Mouse (Mus musculus) splenic B cell, adult 2 months (primary cell): ENCODE data around the gene Olfr103.

Experiments
- DNase-seq: peaks from one replicate; pipeline ENCODE4 v3.0.0-alpha.2; 2011; ENCODE audit warnings: low read depth, low spot score
- H3K27me3 ChIP-seq: 2 replicates; pipeline ENCODE4 v1.6.1; 2012; ENCODE audit warnings: mild to moderate bottlenecking, low read length, moderate library complexity, mixed read lengths; ENCODE audit not compliant: control insufficient read depth, poor library complexity, insufficient read depth, severe bottlenecking
- H3K36me3 ChIP-seq: 2 replicates; pipeline ENCODE4 v1.6.1; 2012; ENCODE audit warnings: mild to moderate bottlenecking, low read length, moderate library complexity, mixed read lengths; ENCODE audit not compliant: control insufficient read depth, poor library complexity, insufficient read depth, severe bottlenecking

Gene Olfr103

GRCm38 (mm10) chr17:37339598-37339997, at the start of gene Olfr103:
Gene Olfr103, minus strand, starts transcription at chr17:37339698.
- no peak for DNase-seq
- no peaks in the 10 kb centered on the region for H3K27me3 ChIP-seq
- no peaks in the 10 kb centered on the region for H3K36me3 ChIP-seq

- H3K36me3 ChIP-seq = no peaks in the 10 kb centered on the region
- no peaks in the 10 kb centered on the region for H3K27me3 ChIP-seq
- DNase-seq = no peak
Measured at GRCm38 (mm10) chr17:37378733-37379132, 39.2 kb upstream of the Olfr103 start, which contains the start of gene Olfr105-ps. Gene Olfr105-ps, plus strand, starts transcription at chr17:37379033.

GRCm38 (mm10) chr17:37359282-37359681, 19.8 kb upstream of the Olfr103 start, which contains the start of gene Olfr104-ps:
Gene Olfr104-ps, plus strand, starts transcription at chr17:37359582.
- no peaks in the 10 kb centered on the region for H3K36me3 ChIP-seq
- no peaks in the 10 kb centered on the region for H3K27me3 ChIP-seq
- no peak for DNase-seq

- Histone ChIP-seq H3K27me3 (no peaks in the 10 kb centered on the region), H3K36me3 (no peaks in the 10 kb centered on the region)
- no peak for DNase-seq
Measured at GRCm38 (mm10) chr17:37316954-37317353, 22.5 kb downstream of the Olfr103 start, which contains the start of gene Olfr102. Gene Olfr102, minus strand, starts transcription at chr17:37317054.

- Histone ChIP-seq H3K27me3 (no peaks in the 10 kb centered on the region), H3K36me3 (no peaks in the 10 kb centered on the region)
- no peak for DNase-seq
Measured at GRCm38 (mm10) chr17:37310146-37310699, 29.3 kb downstream of the Olfr103 start.

GRCm38 (mm10) chr17:37308483-37308882, 31.0 kb downstream of the Olfr103 start:
- DNase-seq = no peak
- Histone ChIP-seq H3K27me3 (no peaks in the 10 kb centered on the region), H3K36me3 (no peaks in the 10 kb centered on the region)

- Histone ChIP-seq H3K27me3 (no peaks in the 10 kb centered on the region), H3K36me3 (no peaks in the 10 kb centered on the region)
- no peak for DNase-seq
Measured at GRCm38 (mm10) chr17:37304213-37304612, 35.3 kb downstream of the Olfr103 start, which contains the start of gene Olfr101. Gene Olfr101, minus strand, starts transcription at chr17:37304313.
